Mouse (Mus musculus): ENCODE results near the gene Cers5. TPM values are rescaled to one million over a fixed set of nuclear protein-coding genes. Genes with fewer than 3 reads are reported as not detected.

Cers5 gene
- polyA plus RNA-seq, 1 experiment from 2014 or later: 62.6 TPM

DNA sequence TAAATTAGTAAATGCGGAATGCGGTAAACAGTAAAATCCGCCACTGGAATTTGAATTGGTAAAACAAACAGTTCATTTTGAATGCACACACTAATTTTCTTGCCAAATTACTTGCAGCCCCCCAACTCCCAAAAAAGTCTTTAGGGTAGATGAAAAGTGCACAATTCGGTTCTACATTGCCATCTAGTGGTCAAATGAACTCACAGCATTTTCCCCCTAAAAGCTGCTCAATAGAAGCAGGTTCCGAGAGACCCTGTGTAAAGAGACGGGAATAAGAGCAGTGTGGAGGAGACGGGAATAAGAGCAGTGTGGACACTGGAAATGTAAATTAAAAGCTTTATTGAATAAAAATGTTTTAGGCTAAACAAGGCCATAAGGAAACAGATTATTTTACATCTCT lies 5.5 kb upstream of the Cers5 start:
- H3K4me3 ChIP-seq: no peak overlapping the region
- peaks cover 35% of the 10 kb centered on the region for H3K36me3 ChIP-seq (ENCODE audit: poor library complexity, severe bottlenecking)
- no peak; the same call in 1 of the 2 replicates for ATAC-seq
- no peak overlapping the region for H3K27ac ChIP-seq
- no peak overlapping the region for H3K9ac ChIP-seq
- H3K27me3 ChIP-seq: no peaks in the 10 kb centered on the region
- 21% methylated on average over 7 of the region's 7 CpGs for WGBS
- no peaks in the 10 kb centered on the region for H3K4me1 ChIP-seq
- no peaks in the 10 kb centered on the region for H3K9me3 ChIP-seq (replicated peaks)
- no peak overlapping the region for H3K4me2 ChIP-seq

DNA sequence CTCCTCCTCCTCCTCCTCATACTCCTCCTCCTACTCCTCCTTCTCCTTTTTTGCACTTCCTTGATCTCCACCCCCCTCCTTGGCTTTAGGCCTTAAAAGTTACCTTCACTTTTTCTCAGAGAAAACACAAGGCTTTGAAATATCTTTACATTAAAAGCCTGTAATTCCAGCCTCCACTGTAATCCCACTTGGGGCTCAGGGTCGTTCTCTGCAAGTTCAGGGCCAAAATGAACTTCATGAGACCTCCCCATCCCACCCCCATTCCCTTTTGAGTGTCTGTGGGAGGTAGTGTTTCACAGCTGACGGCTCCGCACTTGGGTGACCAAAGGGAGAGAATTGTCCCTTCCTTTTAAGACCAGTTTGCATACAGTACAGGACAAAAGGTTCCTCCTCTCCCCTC lies 240 bp upstream of the Cers5 start:
- Histone ChIP-seq H3K9ac (no peak overlapping the region), H3K27me3 (no peaks in the 10 kb centered on the region), H3K4me2 (peak overlapping the region; percentile 70), H3K4me1 (peaks cover 16% of the 10 kb centered on the region), H3K9me3 (replicated peaks) (no peaks in the 10 kb centered on the region), H3K4me3 (no peak overlapping the region), H3K36me3 (ENCODE audit: poor library complexity, severe bottlenecking) (no peaks in the 10 kb centered on the region), H3K27ac (no peak overlapping the region)
- no peak for ATAC-seq
- 31% methylated on average over 3 of the region's 3 CpGs for WGBS

DNA sequence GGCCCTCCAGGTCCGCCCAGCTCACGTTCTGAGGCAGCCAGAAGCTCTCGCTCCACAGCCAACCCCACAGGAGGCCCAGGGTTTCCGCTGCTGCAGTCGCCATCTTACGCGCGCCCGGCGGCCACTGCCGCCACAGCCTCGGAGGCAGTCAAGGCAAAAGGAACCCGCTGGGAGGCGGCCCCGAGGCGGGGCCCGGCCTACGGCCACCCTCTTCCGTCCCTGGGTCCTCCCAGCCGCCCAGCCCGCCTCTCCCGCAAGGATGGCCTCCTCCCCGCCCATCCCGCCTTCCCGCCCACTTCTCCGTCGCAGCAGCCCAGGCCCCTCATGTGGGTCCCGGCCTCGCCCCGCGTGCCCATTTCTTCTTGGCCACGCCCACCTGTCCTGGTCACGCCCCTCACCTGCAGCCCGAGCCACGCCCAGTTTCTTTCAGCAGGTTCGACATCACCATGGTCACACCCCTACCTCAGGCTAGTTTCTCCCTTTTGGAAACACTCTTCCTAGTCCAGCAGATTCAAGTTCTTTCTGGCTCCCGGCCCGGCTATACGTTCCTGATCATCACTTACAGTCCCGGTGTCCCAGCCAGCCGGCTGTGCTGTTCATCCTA lies 306 bp downstream of the Cers5 start:
- Histone ChIP-seq H3K27ac (peak overlapping the region; percentile 93), H3K9me3 (replicated peaks) (no peaks in the 10 kb centered on the region), H3K27me3 (no peaks in the 10 kb centered on the region), H3K9ac (peak overlapping the region; percentile 78), H3K4me2 (peak overlapping the region; percentile 70), H3K4me3 (peak overlapping the region; percentile 81), H3K36me3 (ENCODE audit: poor library complexity, severe bottlenecking) (no peaks in the 10 kb centered on the region), H3K4me1 (peaks cover 16% of the 10 kb centered on the region)
- WGBS: 0% methylated on average over 34 of the region's 41 CpGs
- peak; percentile 92 for ATAC-seq

DNA sequence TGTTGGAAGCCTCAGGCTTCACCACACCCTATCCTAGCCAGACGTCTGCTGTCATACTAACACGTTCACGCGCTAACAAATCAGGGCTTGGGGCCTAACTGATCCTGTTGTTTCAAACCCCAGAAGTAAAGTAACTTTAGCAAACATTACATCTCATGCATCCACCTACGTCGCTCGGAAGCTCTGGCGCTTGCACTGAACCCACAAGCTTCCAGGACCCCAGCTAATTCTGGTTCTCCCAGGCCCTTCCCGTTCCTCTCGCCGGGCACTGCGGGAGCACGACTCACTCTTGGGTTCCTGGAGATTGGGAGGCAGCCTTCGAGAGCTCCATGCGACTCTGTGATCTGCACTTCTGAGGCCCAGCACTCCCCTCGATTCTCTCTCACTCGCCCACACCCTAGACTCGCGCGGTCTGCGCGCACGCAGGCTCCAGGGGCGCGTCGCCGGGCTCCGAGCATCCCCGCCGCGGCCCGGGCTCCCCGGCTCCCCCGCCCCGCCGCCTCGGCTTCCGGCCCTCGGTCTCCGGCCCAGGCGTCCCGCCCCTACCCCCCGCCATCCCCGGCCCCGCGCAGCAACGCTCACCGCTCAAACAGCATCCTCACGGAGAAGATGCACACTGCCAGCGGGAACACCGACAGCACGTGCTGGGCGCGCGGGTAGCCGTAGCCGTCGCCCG lies 946 bp downstream of the Cers5 start:
- peaks cover 16% of the 10 kb centered on the region for H3K4me1 ChIP-seq
- peak; percentile 85 for ATAC-seq
- WGBS: under 1% methylated on average over 56 of the region's 59 CpGs
- H3K9me3 ChIP-seq (replicated peaks): no peaks in the 10 kb centered on the region
- H3K36me3 ChIP-seq (ENCODE audit: poor library complexity, severe bottlenecking): 0 out of 2 replicates have a peak, but pooled peaks cover 3% of the 10 kb centered on the region
- H3K9ac ChIP-seq: peak overlapping the region; percentile 78
- peak overlapping the region; percentile 81 for H3K4me3 ChIP-seq
- H3K4me2 ChIP-seq: peak overlapping the region; percentile 70
- no peaks in the 10 kb centered on the region for H3K27me3 ChIP-seq
- peak overlapping the region; percentile 93 for H3K27ac ChIP-seq

DNA sequence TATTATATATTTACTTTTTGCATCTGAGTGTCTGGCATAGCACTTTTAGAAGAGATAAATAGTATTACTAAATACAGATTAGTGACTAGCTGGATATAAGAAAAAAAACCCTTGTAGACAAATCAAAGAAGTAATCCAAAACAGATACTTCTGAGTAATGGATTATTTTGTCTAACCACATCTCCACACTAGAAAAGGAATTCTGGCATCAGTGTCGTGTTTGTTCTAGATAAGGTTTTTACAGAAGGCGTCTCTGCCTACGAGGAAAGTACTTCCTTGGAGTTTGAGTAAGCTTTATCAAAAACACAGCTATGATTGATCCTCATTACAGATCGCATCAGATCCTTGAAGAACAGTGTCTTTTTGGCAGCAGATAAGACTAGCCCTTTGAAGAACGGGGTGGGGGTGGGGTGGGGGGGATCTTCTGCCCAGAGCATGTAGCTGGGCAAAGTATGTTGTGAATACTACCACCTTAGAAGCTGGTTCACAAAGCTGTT lies 1.6 kb downstream of the Cers5 start:
- Histone ChIP-seq H3K4me1 (peaks cover 16% of the 10 kb centered on the region), H3K27me3 (no peaks in the 10 kb centered on the region), H3K36me3 (ENCODE audit: poor library complexity, severe bottlenecking) (0 out of 2 replicates have a peak, but pooled peaks cover 4% of the 10 kb centered on the region), H3K4me2 (peak overlapping the region; percentile 70), H3K27ac (no peak overlapping the region), H3K9ac (peak overlapping the region; percentile 78), H3K4me3 (peak overlapping the region; percentile 81), H3K9me3 (replicated peaks) (no peaks in the 10 kb centered on the region)
- 34% methylated on average over 5 of the region's 5 CpGs for WGBS
- no peak for ATAC-seq

DNA sequence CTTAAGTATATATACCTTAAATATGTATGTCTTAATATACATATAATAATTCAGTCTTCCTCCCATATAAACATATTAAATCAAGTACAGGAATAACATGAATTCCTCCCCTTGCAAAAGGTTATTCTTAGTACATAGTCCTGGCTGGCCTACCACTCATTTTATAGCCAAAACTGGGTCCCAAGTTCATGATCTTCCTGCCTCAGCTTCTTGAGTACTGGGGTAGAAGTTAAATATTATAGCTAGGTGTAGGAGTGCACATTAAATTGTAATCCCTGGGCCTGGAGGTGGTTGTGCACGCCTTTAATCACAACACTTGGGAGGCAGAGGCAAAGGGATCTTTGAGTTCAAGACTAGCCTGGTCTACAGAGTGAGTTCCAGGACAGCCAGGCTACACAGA lies 3.9 kb downstream of the Cers5 start:
- Histone ChIP-seq H3K9ac (no peak overlapping the region), H3K36me3 (ENCODE audit: poor library complexity, severe bottlenecking) (peaks cover 16% of the 10 kb centered on the region), H3K27ac (no peak overlapping the region), H3K4me2 (no peak overlapping the region), H3K4me1 (peaks cover 16% of the 10 kb centered on the region), H3K9me3 (replicated peaks) (no peaks in the 10 kb centered on the region), H3K4me3 (no peak overlapping the region), H3K27me3 (no peaks in the 10 kb centered on the region)
- WGBS: 87% methylated on average over 1 of the region's 1 CpGs
- ATAC-seq: no peak

DNA sequence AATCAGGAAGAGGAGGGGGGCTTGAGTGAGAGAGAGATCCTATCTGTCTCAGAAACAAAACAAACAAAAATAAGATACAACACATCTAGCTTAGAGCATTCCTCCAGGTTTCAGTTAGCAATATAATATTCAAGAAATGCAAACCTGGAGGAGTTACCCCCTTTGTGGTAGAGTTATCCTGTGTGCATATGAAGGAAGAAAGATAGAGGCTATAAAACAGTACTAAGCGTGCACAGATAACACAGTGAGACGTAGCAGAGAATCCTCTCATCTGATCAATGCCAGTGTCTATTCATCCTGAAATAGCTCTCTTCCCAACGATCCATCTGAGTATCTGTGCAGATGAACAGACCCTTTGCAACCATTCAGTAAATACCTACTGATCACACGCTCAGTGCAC lies 5.2 kb downstream of the Cers5 start:
- H3K36me3 ChIP-seq (ENCODE audit: poor library complexity, severe bottlenecking): peaks cover 16% of the 10 kb centered on the region
- H3K27ac ChIP-seq: no peak overlapping the region
- 86% methylated on average over 4 of the region's 4 CpGs for WGBS
- ATAC-seq: no peak
- no peak overlapping the region for H3K4me2 ChIP-seq
- H3K27me3 ChIP-seq: no peaks in the 10 kb centered on the region
- no peaks in the 10 kb centered on the region for H3K9me3 ChIP-seq (replicated peaks)
- no peak overlapping the region for H3K9ac ChIP-seq
- H3K4me3 ChIP-seq: no peak overlapping the region
- H3K4me1 ChIP-seq: peaks cover 16% of the 10 kb centered on the region

DNA sequence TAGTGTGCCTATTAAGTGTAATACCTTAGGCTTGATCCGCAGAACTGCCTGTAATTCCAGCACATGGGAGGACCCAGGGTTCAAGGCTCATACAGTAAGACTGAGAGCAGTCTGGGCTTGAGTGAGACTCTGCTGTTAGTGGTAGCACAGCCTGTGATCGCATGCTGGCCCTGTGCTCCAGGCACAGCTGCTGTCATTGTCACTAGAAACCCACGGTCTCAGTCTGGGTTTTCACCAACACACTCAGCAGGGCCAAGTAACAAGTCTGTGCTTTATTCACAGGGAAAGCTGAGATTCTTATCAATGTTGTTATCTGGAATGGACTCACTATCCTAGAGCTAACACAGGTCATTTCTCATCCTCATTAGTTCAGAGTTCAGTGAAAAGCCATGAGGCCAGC lies 18.5 kb downstream of the Cers5 start:
- H3K9ac ChIP-seq: no peak overlapping the region
- WGBS: 83% methylated on average over 3 of the region's 3 CpGs
- no peak for ATAC-seq
- H3K4me1 ChIP-seq: no peaks in the 10 kb centered on the region
- no peak overlapping the region; the same call in 1 of the 2 replicates for H3K27ac ChIP-seq
- no peaks in the 10 kb centered on the region for H3K27me3 ChIP-seq
- no peak overlapping the region for H3K4me2 ChIP-seq
- H3K9me3 ChIP-seq (replicated peaks): 0 out of 2 replicates have a peak, but pooled peaks cover 4% of the 10 kb centered on the region
- H3K36me3 ChIP-seq (ENCODE audit: poor library complexity, severe bottlenecking): peaks cover 9% of the 10 kb centered on the region
- H3K4me3 ChIP-seq: no peak overlapping the region

DNA sequence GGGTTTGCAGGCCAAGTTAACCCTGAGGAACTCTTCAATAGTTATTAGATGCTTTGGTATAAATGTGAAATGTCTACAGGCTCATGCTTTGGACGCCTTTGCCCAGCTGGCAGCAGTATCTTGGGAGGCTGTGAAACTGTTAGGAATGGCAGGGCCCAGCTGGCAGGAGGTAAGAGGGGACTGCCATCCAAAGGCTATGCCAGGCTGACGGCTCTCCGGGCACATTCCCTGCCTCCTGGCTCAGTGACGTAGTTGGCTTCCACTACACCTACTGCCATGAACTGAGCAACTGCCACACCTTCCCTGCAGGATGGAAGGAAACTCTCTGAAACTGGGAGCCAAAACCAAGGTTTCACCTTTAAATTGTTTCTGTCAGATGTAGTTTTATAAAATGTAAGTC lies 32.5 kb downstream of the Cers5 start:
- H3K27ac ChIP-seq: no peak overlapping the region
- whole genome bisulfite sequencing: 97% methylated on average over 4 of the region's 4 CpGs
- no peaks in the 10 kb centered on the region for H3K4me1 ChIP-seq
- ATAC-seq: no peak
- H3K27me3 ChIP-seq: no peaks in the 10 kb centered on the region
- no peak overlapping the region for H3K9ac ChIP-seq
- H3K9me3 ChIP-seq (replicated peaks): no peaks in the 10 kb centered on the region
- H3K4me3 ChIP-seq: no peak overlapping the region
- peaks cover 85% of the 10 kb centered on the region for H3K36me3 ChIP-seq (ENCODE audit: poor library complexity, severe bottlenecking)
- H3K4me2 ChIP-seq: no peak overlapping the region

DNA sequence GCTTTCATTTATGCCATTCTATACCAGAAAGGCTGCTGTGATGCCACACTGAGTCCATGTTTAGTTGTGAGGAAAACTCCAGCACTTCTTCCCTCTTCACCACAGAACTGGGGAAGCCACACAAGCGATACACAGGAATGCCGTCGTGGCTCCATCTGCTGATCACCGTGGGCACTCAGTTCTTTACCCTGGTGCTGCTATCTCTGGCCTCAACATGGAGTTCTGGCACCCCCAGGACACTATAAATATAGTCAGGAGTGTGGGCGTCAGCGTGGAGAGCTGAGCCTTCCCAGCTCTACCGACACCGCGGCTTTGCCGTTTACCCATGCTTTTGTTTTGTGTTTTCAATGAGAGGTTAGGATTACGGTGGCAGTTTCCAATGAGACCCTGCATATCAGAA lies 36.0 kb downstream of the Cers5 start:
- H3K9ac ChIP-seq: no peak overlapping the region
- H3K27me3 ChIP-seq: no peaks in the 10 kb centered on the region
- no peak for ATAC-seq
- H3K4me2 ChIP-seq: no peak overlapping the region
- H3K4me3 ChIP-seq: no peak overlapping the region
- no peaks in the 10 kb centered on the region for H3K4me1 ChIP-seq
- H3K27ac ChIP-seq: no peak overlapping the region
- H3K36me3 ChIP-seq (ENCODE audit: poor library complexity, severe bottlenecking): peaks cover 88% of the 10 kb centered on the region
- H3K9me3 ChIP-seq (replicated peaks): no peaks in the 10 kb centered on the region
- 91% methylated on average over 11 of the region's 11 CpGs for WGBS

DNA sequence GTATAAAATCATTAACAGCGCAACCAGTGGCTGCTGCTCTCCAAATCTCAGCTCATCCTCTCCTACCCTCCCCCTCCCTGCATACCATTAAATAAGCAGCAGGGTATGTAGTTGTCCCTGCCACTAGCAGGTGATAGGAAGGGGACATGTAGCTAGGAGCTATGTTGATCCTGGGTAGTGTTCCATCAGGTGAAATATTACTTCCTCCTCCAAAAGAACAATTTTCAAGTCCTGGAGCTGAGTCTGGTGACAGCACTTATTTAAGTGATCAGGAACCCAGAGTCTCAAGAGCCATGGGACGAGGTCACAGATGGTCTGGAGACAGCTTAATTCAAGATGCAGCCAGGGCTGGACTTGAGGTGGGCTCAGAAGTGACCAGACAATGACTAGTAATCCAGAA lies 37.1 kb downstream of the Cers5 start:
- peaks cover 79% of the 10 kb centered on the region for H3K36me3 ChIP-seq (ENCODE audit: poor library complexity, severe bottlenecking)
- H3K9me3 ChIP-seq (replicated peaks): no peaks in the 10 kb centered on the region
- no peak overlapping the region for H3K4me2 ChIP-seq
- H3K27me3 ChIP-seq: no peaks in the 10 kb centered on the region
- 87% methylated on average over 2 of the region's 2 CpGs for WGBS
- no peak overlapping the region for H3K27ac ChIP-seq
- ATAC-seq: no peak
- no peak overlapping the region for H3K4me3 ChIP-seq
- no peak overlapping the region for H3K9ac ChIP-seq
- H3K4me1 ChIP-seq: no peaks in the 10 kb centered on the region

DNA sequence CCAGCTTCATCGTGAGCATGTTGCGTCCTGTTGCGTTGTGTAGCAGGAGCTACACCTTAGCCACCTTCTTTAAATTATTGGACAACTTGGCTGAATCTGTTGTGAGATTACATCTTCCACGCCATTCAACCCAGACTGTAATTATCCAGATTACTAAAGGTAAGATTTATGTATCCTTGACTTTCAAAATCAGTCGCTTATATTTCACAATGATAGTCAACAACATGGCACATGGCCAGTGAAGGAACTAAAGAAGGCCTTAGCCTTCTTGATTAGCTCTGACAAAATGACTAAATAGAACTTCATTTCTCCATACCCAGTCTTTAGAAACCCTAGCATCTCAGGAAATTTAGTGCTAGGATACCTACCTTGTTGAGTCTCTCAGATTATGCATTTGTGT lies 39.5 kb downstream of the Cers5 start:
- Histone ChIP-seq H3K4me2 (no peak overlapping the region), H3K36me3 (ENCODE audit: poor library complexity, severe bottlenecking) (peaks cover 78% of the 10 kb centered on the region), H3K4me3 (no peak overlapping the region), H3K27me3 (no peaks in the 10 kb centered on the region), H3K4me1 (no peaks in the 10 kb centered on the region), H3K27ac (no peak overlapping the region), H3K9ac (no peak overlapping the region), H3K9me3 (replicated peaks) (no peaks in the 10 kb centered on the region)
- WGBS: 95% methylated on average over 5 of the region's 5 CpGs
- no peak for ATAC-seq
